In the genomic region with DNA sequence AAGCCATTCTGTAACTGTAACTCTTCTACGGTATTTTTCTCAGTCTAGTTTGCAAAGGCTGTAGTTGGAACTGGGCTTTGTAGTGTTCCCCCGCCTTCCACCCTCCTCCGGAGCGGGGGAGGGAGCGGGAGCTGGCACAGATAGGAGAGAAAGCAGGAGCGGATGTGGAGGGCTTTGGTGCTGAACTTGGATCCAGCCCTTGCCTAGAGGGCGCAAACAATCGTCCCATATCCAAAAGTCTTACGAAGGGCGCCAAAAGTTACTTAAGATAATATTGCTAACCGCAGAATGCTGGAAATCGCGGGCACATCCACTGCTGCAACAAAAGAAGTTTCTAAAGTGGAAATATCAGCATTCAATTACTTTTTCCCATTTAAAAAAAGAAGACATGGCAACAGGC, we compare ENCODE assay signal across 8 mouse cellular contexts. TPM values are rescaled to one million over a fixed set of nuclear protein-coding genes. Genes with fewer than 3 reads are reported as not detected.
DNase-seq lines count a peak whose midpoint lies in the region; ATAC-seq and TF ChIP-seq lines count a peak whose summit lies in the region.

No protein-coding gene starts in this region.

- peak; percentile 41 to 50 for DNase-seq in left cerebral cortex, adult 18-20 months (ENCODE audit: low spot score in 2 of 2)
- no peak for DNase-seq in left cerebral cortex, adult 11 months (ENCODE audit: low spot score)
- peak; percentile 87 for DNase-seq in embryo, embryonic 11 days
- DNase-seq in heart, adult 2 months: peak; percentile 82 to 89
- DNase-seq in kidney, adult 18-20 months: peak; percentile 81
- DNase-seq in liver, embryonic 14.5 days (ENCODE audit: low read depth in 3 of 3, low spot score in 3 of 3): no peak
- DNase-seq in neural tube, embryonic 11.5 days (ENCODE audit: low spot score): peak; percentile 81
- DNase-seq in thymus, postnatal 36 days: peak; percentile 27 to 41

- peaks cover 12% of the 10 kb centered on the region; the same call in 1 of the 2 replicates for H3K36me3 ChIP-seq in heart, adult 2 months (ENCODE audit: control insufficient read depth, insufficient read depth, low read length)
- H3K36me3 ChIP-seq in liver, embryonic 14.5 days (replicated peaks; ENCODE audit: control insufficient read depth, insufficient read depth, low read depth): no peaks in the 10 kb centered on the region
- H3K36me3 ChIP-seq in neural tube, embryonic 11.5 days (ENCODE audit: control insufficient read depth, insufficient read depth, low read length): no peaks in the 10 kb centered on the region

- TF ChIP-seq EP300 in heart, adult 2 months (IDR thresholded peaks at IDR 0.05; ENCODE audit: insufficient read depth, low read depth, low read length): peak; percentile 82
- no peak for TF ChIP-seq EP300 in liver, embryonic 14.5 days (IDR thresholded peaks at IDR 0.05; ENCODE audit: low read depth)

- intact Hi-C loops in heart, adult 2 months (cut with DNase I): loop anchor here (1.0 to 5.0 kb wide), 6 partner anchors 24 to 547 kb away; no protein-coding TSS in a partner anchor

- peak; percentile 58 for TF ChIP-seq CTCF in heart, adult 2 months (IDR thresholded peaks at IDR 0.05)
- no peak for TF ChIP-seq CTCF in liver, embryonic 14.5 days (IDR thresholded peaks at IDR 0.05; ENCODE audit: low read depth)

- H3K9me3 ChIP-seq in liver, embryonic 14.5 days (ENCODE audit: control insufficient read depth, low read length): no peaks in the 10 kb centered on the region
- no peaks in the 10 kb centered on the region for H3K9me3 ChIP-seq in neural tube, embryonic 11.5 days (ENCODE audit: control insufficient read depth, low read length)

- WGBS in heart, adult 2 months: under 1% methylated on average over 13 of the region's 13 CpGs
- 1% methylated on average over 13 of the region's 13 CpGs for WGBS in liver, embryonic 14.5 days (ENCODE audit: insufficient replicate concordance)
- under 1% methylated on average over 13 of the region's 13 CpGs for WGBS in neural tube, embryonic 11.5 days

- H3K27me3 ChIP-seq in heart, adult 2 months (ENCODE audit: control insufficient read depth, insufficient read depth, low read length): no peaks in the 10 kb centered on the region
- peaks cover 64% of the 10 kb centered on the region for H3K27me3 ChIP-seq in liver, embryonic 14.5 days (ENCODE audit: control insufficient read depth, insufficient read depth, low read length)
- peaks cover 9% of the 10 kb centered on the region; the same call in 1 of the 2 replicates for H3K27me3 ChIP-seq in neural tube, embryonic 11.5 days (ENCODE audit: control insufficient read depth, insufficient read depth, low read length)

- peak overlapping the region; percentile 62 for H3K4me2 ChIP-seq in liver, embryonic 14.5 days (ENCODE audit: low read depth)
- H3K4me2 ChIP-seq in neural tube, embryonic 11.5 days (ENCODE audit: low read depth): peak overlapping the region; percentile 45

- H3K4me1 ChIP-seq in heart, adult 2 months (ENCODE audit: control insufficient read depth, insufficient read depth, low read length): peaks cover 6% of the 10 kb centered on the region
- peaks cover 0 to 1% of the 10 kb centered on the region in 2 experiments; a peak in 1 of 4 replicates for H3K4me1 ChIP-seq in liver, embryonic 14.5 days (replicated peaks; ENCODE audit: control insufficient read depth in 2 of 2, insufficient read depth in 2 of 2, low read length in 1 of 2)
- H3K4me1 ChIP-seq in neural tube, embryonic 11.5 days (ENCODE audit: control insufficient read depth, insufficient read depth, low read length): peaks cover 28% of the 10 kb centered on the region; the same call in 1 of the 2 replicates

- no peaks in the 10 kb centered on the region for H3K79me2 ChIP-seq in heart, adult 2 months (replicated peaks; ENCODE audit: control insufficient read depth, insufficient read depth, low read length)

- ATAC-seq in liver, embryonic 14.5 days (ENCODE audit: insufficient read depth): no peak
- no peak for ATAC-seq in neural tube, embryonic 11.5 days (ENCODE audit: insufficient read depth, low FRiP score, low TSS enrichment)

- peak overlapping the region; percentile 96 for H3K27ac ChIP-seq in heart, adult 2 months
- H3K27ac ChIP-seq in liver, embryonic 14.5 days: no peak overlapping the region
- H3K27ac ChIP-seq in neural tube, embryonic 11.5 days (ENCODE audit: low read depth, low read length): peak overlapping the region; percentile 36; the same call in 1 of the 2 replicates

- H3K9ac ChIP-seq in heart, adult 2 months (ENCODE audit: low read depth, low read length): no peak overlapping the region
- H3K9ac ChIP-seq in liver, embryonic 14.5 days (replicated peaks): no peak overlapping the region
- no peak overlapping the region for H3K9ac ChIP-seq in neural tube, embryonic 11.5 days (ENCODE audit: low read length)

- TF ChIP-seq POLR2A in heart, adult 2 months (IDR thresholded peaks at IDR 0.05; ENCODE audit: insufficient read depth, low read depth, low read length): peak; percentile 38; the same call in 1 of the 2 replicates

- H3K4me3 ChIP-seq in heart, adult 2 months: peak overlapping the region; percentile 75
- peak overlapping the region in 1 of 2 experiments; percentile 18; a peak in 1 of 4 replicates for H3K4me3 ChIP-seq in liver, embryonic 14.5 days (ENCODE audit: insufficient read depth in 1 of 2, low read depth in 2 of 2, low read length in 2 of 2)
- peak overlapping the region; percentile 19; the same call in 1 of the 2 replicates for H3K4me3 ChIP-seq in neural tube, embryonic 11.5 days (ENCODE audit: low read depth, low read length)

RNA-seq across cellular contexts. Expression of gene Nfia, which starts 2.5 kb away (rescaled TPM):
- 10 to 100 TPM; 54.8 to 59.7 TPM for total RNA-seq in left cerebral cortex, adult 18-20 months (2021)
- total RNA-seq in heart, adult 2 months (2021): 100 to 1,000 TPM; 126 to 128 TPM
- 70.3 and 75.6 TPM in 2 replicates for polyA plus RNA-seq in heart, adult 2 months (2012; rRNA removed)
- 1.0 and 1.5 TPM in 2 replicates for polyA plus RNA-seq in liver, embryonic 14.5 days (2012; rRNA removed)
- 2.5 and 2.6 TPM in 2 replicates for polyA plus RNA-seq in liver, embryonic 14.5 days (2014; fragmentation: Nextera tagmentation; extraction: Ambion mirVana)
- polyA plus RNA-seq in neural tube, embryonic 11.5 days (2014; fragmentation: Nextera tagmentation; extraction: Ambion mirVana): 29.0 and 31.7 TPM in 2 replicates

RNA-seq across cellular contexts. Expression of gene E130114P18Rik, which starts 2.8 kb away (rescaled TPM):
- total RNA-seq in left cerebral cortex, adult 18-20 months (2021): 1 to 10 TPM; 6.1 to 7.4 TPM
- not detected for total RNA-seq in heart, adult 2 months (2021)
- 0.15 TPM in 1 of 2 replicates, not detected in the other for polyA plus RNA-seq in heart, adult 2 months (2012; rRNA removed)
- 0.03 TPM in 1 of 2 replicates, not detected in the other for polyA plus RNA-seq in liver, embryonic 14.5 days (2012; rRNA removed)
- polyA plus RNA-seq in liver, embryonic 14.5 days (2014; fragmentation: Nextera tagmentation; extraction: Ambion mirVana): not detected in 2 replicates
- 9.1 and 9.8 TPM in 2 replicates for polyA plus RNA-seq in neural tube, embryonic 11.5 days (2014; fragmentation: Nextera tagmentation; extraction: Ambion mirVana)

Comparison
In these comparisons a context has a peak if more than half of its experiments do, and no peak if none do; other contexts are left out.
1. DNase-seq: peak in left cerebral cortex, adult 18-20 months (2 of 2), embryo, embryonic 11 days (single experiment), heart, adult 2 months (2 of 2), kidney, adult 18-20 months (single experiment), neural tube, embryonic 11.5 days (single experiment) and thymus, postnatal 36 days (2 of 2); none in left cerebral cortex, adult 11 months (single experiment) and liver, embryonic 14.5 days (0 of 3).